Comparison of ENCODE assay signal across 22 mouse cellular contexts in the genomic region with DNA sequence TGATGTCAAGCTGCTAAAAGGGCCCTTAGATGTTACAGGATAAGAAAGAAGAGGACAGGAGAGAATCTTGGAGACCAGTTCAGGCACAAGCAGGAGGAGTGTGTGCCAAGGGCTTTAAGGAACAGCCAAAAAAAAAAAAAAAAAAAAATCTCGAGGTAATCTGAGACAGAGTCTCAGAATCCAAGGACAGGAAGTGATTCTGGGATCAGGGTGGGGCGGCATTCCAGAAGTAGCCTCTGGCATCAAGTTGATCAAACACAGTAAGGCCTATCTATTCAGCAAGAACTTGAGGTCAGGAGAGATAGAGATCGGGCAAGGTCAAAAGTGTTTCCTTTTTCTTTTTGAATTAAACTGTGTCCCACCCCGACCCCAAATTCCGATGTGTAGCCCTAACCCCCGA. TPM values are rescaled to one million over a fixed set of nuclear protein-coding genes. Genes with fewer than 3 reads are reported as not detected.
"Had no signal": no experiment of that assay in that cellular context is flagged by ENCODE, and none has a peak within 500 bp of the region (broad histone marks: within the 10 kb centered on the region; RNA-seq: fewer than 3 reads in every experiment).

No protein-coding gene starts in this region.

- H3K9me3 ChIP-seq: liver, embryonic 15.5 days; lung, embryonic 15.5 days; midbrain, embryonic 13.5 days; midbrain, embryonic 15.5 days; neural tube, embryonic 12.5 days; stomach, embryonic 15.5 days had no signal

- ATAC-seq: liver, postnatal 0 days; lung, postnatal 0 days; midbrain, embryonic 13.5 days; midbrain, embryonic 15.5 days had no signal

- H3K4me3 ChIP-seq: liver, embryonic 15.5 days; lung, embryonic 15.5 days; megakaryocyte, embryonic 14.5 days; midbrain, embryonic 13.5 days; midbrain, embryonic 15.5 days; neural tube, embryonic 12.5 days; stomach, embryonic 15.5 days had no signal

- DNase-seq: liver, postnatal 0 days; lung, adult 2 months; lung, postnatal 14 days; lung, postnatal 36 days; right cerebral cortex, postnatal 14 days; thymus, adult 2 months; thymus, postnatal 25 days; thymus, postnatal 4 days had no signal

- H3K27me3 ChIP-seq: liver, embryonic 15.5 days; lung, embryonic 15.5 days; megakaryocyte, embryonic 14.5 days; midbrain, embryonic 13.5 days; midbrain, embryonic 15.5 days; neural tube, embryonic 12.5 days; stomach, embryonic 15.5 days had no signal

- H3K27ac ChIP-seq: liver, embryonic 15.5 days; lung, embryonic 15.5 days; macrophage; midbrain, embryonic 13.5 days; midbrain, embryonic 15.5 days; neural tube, embryonic 12.5 days; stomach, embryonic 15.5 days; stomach, postnatal 0 days had no signal

- H3K9ac ChIP-seq: liver, embryonic 15.5 days; liver, postnatal 0 days; lung, embryonic 15.5 days; midbrain, embryonic 13.5 days; midbrain, embryonic 15.5 days; neural tube, embryonic 12.5 days; stomach, embryonic 15.5 days had no signal

- H3K4me1 ChIP-seq: liver, embryonic 15.5 days; lung, embryonic 15.5 days; megakaryocyte, embryonic 14.5 days; stomach, embryonic 15.5 days had no signal

- H3K36me3 ChIP-seq: liver, embryonic 15.5 days; lung, embryonic 15.5 days; midbrain, embryonic 13.5 days; midbrain, embryonic 15.5 days; neural tube, embryonic 12.5 days; stomach, embryonic 15.5 days had no signal

- H3K4me2 ChIP-seq: liver, embryonic 15.5 days; lung, embryonic 15.5 days; midbrain, embryonic 11.5 days; midbrain, embryonic 13.5 days; midbrain, embryonic 15.5 days; neural tube, embryonic 12.5 days; stomach, embryonic 15.5 days had no signal

RNA-seq across cellular contexts. Expression of gene Pmfbp1, which starts 15.2 kb away (rescaled TPM):
- total RNA-seq: megakaryocyte progenitor cell, adult 5-6 weeks; neutrophil, adult 5-6 weeks had no signal
- polyA plus RNA-seq: liver, embryonic 15.5 days; liver, postnatal 0 days; lung, embryonic 15.5 days; lung, postnatal 0 days; macrophage; spleen, adult 2 months; stomach, embryonic 15.5 days; stomach, postnatal 0 days; thymus, adult 2 months had no signal
